Mouse (Mus musculus) heart, embryonic 15.5 days (tissue): ENCODE data around the gene Cep95. TPM values are rescaled to one million over a fixed set of nuclear protein-coding genes. Genes with fewer than 3 reads are reported as not detected.
A peak's percentile ranks its signal among the peaks of the same experiment; 100 is the strongest.

ENCODE experiments used
- ATAC-seq: fragments of 200-750 bp; cut with Nextera tagmentation; replicated peaks from 2 replicates; pipeline ENCODE4 v1.8.0; 2017; ENCODE audit warnings: low read depth, moderate TSS enrichment; ENCODE audit not compliant: insufficient number of reproducible peaks, insufficient read depth, low FRiP score
- H3K27ac ChIP-seq: fragments of 300-500 bp; sonication (generic); 2 replicates; pipeline ENCODE4 v1.5.1; 2015; ENCODE audit warnings: mild to moderate bottlenecking, inconsistent platforms
- H3K27me3 ChIP-seq: fragments of 300-500 bp; sonication (generic); 2 replicates; pipeline ENCODE4 v1.6.1; 2015; ENCODE audit warnings: inconsistent platforms
- H3K36me3 ChIP-seq: fragments of 300-500 bp; sonication (generic); 2 replicates; pipeline ENCODE4 v1.6.1; 2015; ENCODE audit warnings: mild to moderate bottlenecking, inconsistent platforms
- H3K4me1 ChIP-seq: fragments of 300-500 bp; sonication (generic); replicated peaks from 2 replicates; pipeline ENCODE4 v1.6.1; 2015; ENCODE audit warnings: inconsistent platforms
- H3K4me2 ChIP-seq: fragments of 300-500 bp; sonication (generic); 2 replicates; pipeline ENCODE4 v1.6.1; 2015; ENCODE audit warnings: inconsistent platforms, mild to moderate bottlenecking, moderate library complexity
- H3K4me3 ChIP-seq: fragments of 300-500 bp; sonication (generic); 2 replicates; pipeline ENCODE4 v1.5.1; 2015; ENCODE audit warnings: mild to moderate bottlenecking, inconsistent platforms
- H3K9ac ChIP-seq: fragments of 300-500 bp; sonication (generic); 2 replicates; pipeline ENCODE4 v1.6.1; 2015; ENCODE audit warnings: mild to moderate bottlenecking, inconsistent platforms
- H3K9me3 ChIP-seq: fragments of 300-500 bp; sonication (generic); replicated peaks from 2 replicates; pipeline ENCODE4 v1.6.1; 2016; ENCODE audit warnings: inconsistent platforms
- WGBS: fragments of 180-500 bp; shearing (Covaris S2); methylation state at CpG from one replicate; pipeline ENCODE4 v1.1.7; 2015; ENCODE audit warnings: mixed read lengths; 5-methylcytosine and 5-hydroxymethylcytosine counted together
- polyA plus RNA-seq: library from polyadenylated mRNA; unstranded; fragments of >200 nt; fragmentation: Nextera tagmentation; extraction: Ambion mirVana; gene quantifications from 2 replicates; pipeline ENCODE4 v1.2.1, GENCODE M21; 2015

Cep95 gene
- polyA plus RNA-seq, 1 experiment from 2014 or later: 12.7 TPM

GRCm38 (mm10) chr11:106815761-106816160 lies 26.7 kb downstream of the Cep95 start:
- no peak for ATAC-seq
- Histone ChIP-seq H3K36me3 (peaks cover 64% of the 10 kb centered on the region), H3K4me2 (no peak overlapping the region), H3K27me3 (no peaks in the 10 kb centered on the region), H3K4me1 (peaks cover 35% of the 10 kb centered on the region), H3K9me3 (no peaks in the 10 kb centered on the region), H3K9ac (no peak overlapping the region), H3K4me3 (no peak overlapping the region), H3K27ac (no peak overlapping the region)
- 69% methylated on average over 2 of the region's 2 CpGs for WGBS

DNA sequence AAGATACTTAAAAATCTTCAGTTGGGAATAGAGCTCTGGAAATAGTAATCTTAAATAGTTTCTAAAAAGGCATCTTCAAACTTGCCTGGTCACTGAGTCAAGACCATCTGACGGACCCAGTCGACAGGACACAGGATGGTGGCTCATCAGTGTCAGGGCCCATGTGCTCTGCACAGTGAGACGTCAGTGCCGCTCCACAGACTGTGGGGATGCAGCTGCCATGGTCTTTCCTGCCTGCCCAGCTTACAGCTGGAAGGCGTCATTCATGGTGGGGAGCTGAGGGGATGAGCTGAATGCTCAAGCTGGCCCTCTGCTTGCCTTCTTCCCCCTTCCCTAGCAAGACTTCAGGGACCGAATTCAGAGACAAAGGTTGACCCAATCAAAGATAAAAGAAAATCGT lies 27.3 kb downstream of the Cep95 start:
- Histone ChIP-seq H3K4me1 (peaks cover 40% of the 10 kb centered on the region), H3K27ac (no peak overlapping the region), H3K4me2 (no peak overlapping the region), H3K4me3 (no peak overlapping the region), H3K9ac (no peak overlapping the region), H3K36me3 (peaks cover 59% of the 10 kb centered on the region), H3K27me3 (no peaks in the 10 kb centered on the region), H3K9me3 (no peaks in the 10 kb centered on the region)
- 64% methylated on average over 7 of the region's 7 CpGs for WGBS
- no peak; the same call in 1 of the 2 replicates for ATAC-seq

- H3K9me3 ChIP-seq: no peaks in the 10 kb centered on the region
- H3K9ac ChIP-seq: no peak overlapping the region
- ATAC-seq: no peak
- no peak overlapping the region for H3K27ac ChIP-seq
- peaks cover 61% of the 10 kb centered on the region for H3K36me3 ChIP-seq
- no peak overlapping the region for H3K4me3 ChIP-seq
- no peaks in the 10 kb centered on the region for H3K27me3 ChIP-seq
- H3K4me2 ChIP-seq: no peak overlapping the region
- WGBS: 89% methylated on average over 3 of the region's 3 CpGs
- H3K4me1 ChIP-seq: peaks cover 43% of the 10 kb centered on the region
Observed at GRCm38 (mm10) chr11:106817156-106817555, 28.1 kb downstream of the Cep95 start.

- WGBS: 69% methylated on average over 6 of the region's 6 CpGs
- peak overlapping the region; percentile 46 for H3K27ac ChIP-seq
- H3K36me3 ChIP-seq: peaks cover 61% of the 10 kb centered on the region
- H3K9me3 ChIP-seq: no peaks in the 10 kb centered on the region
- H3K4me2 ChIP-seq: no peak overlapping the region
- H3K4me3 ChIP-seq: no peak overlapping the region
- H3K27me3 ChIP-seq: no peaks in the 10 kb centered on the region
- H3K9ac ChIP-seq: no peak overlapping the region
- no peak for ATAC-seq
- peaks cover 48% of the 10 kb centered on the region for H3K4me1 ChIP-seq
Observed at GRCm38 (mm10) chr11:106817808-106818207, 28.8 kb downstream of the Cep95 start.

GRCm38 (mm10) chr11:106818341-106818740 lies 29.3 kb downstream of the Cep95 start:
- ATAC-seq: no peak; the same call in 1 of the 2 replicates
- H3K4me2 ChIP-seq: peak overlapping the region; percentile 35
- H3K9ac ChIP-seq: no peak overlapping the region
- peak overlapping the region; percentile 46 for H3K27ac ChIP-seq
- no peak overlapping the region for H3K4me3 ChIP-seq
- no peaks in the 10 kb centered on the region for H3K9me3 ChIP-seq
- H3K4me1 ChIP-seq: peaks cover 48% of the 10 kb centered on the region
- no peaks in the 10 kb centered on the region for H3K27me3 ChIP-seq
- H3K36me3 ChIP-seq: peaks cover 60% of the 10 kb centered on the region
- 17% methylated on average over 9 of the region's 9 CpGs for WGBS

GRCm38 (mm10) chr11:106819595-106819994 lies 30.5 kb downstream of the Cep95 start:
- Histone ChIP-seq H3K4me1 (peaks cover 47% of the 10 kb centered on the region), H3K4me2 (no peak overlapping the region), H3K27me3 (no peaks in the 10 kb centered on the region), H3K9me3 (no peaks in the 10 kb centered on the region), H3K36me3 (peaks cover 54% of the 10 kb centered on the region), H3K9ac (no peak overlapping the region), H3K27ac (peak overlapping the region; percentile 31; the same call in 1 of the 2 replicates), H3K4me3 (no peak overlapping the region)
- WGBS: 81% methylated on average over 9 of the region's 9 CpGs
- no peak for ATAC-seq

DNA sequence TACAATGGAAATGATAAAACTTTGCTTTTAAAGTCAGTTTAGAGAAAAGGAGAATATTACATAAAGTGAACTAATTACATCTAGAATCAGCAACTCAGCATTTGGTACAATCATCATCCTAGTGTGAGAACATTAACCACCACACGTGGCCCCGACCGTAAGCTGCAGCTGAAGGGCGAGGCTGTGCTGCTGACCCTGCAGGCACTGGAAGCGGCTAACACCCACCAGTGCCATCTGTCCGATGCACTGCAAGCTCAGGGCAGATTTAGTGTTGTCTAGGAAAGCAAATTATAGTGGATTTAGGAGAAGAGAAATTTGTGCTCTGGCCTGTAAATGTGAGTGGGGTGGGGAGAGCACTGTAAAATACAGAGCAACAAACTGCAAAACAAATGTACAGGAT lies 31.2 kb downstream of the Cep95 start:
- Histone ChIP-seq H3K36me3 (peaks cover 47% of the 10 kb centered on the region), H3K4me1 (peaks cover 41% of the 10 kb centered on the region)

DNA sequence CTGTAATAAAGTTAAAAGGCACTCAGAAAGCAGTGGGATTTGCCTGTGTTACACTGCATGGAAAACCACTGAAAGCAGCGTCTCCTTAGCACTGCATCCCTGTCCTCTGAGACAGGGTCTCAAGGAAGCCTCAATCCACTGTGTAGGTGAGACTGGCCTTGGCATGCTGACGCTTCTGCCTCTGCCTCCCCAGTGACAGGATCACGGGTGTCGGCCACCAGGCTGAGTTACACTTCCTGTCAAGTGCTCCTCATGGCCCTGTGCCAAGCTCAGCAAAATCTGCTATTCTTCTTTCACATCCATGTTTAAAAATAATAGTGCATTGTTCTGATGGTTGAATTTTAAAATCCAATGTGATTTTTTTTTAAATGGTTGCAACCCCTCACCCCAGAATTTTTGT lies 31.9 kb downstream of the Cep95 start:
- no peak overlapping the region for H3K4me2 ChIP-seq
- H3K4me3 ChIP-seq: no peak overlapping the region
- H3K9me3 ChIP-seq: no peaks in the 10 kb centered on the region
- peak overlapping the region; percentile 44; the same call in 1 of the 2 replicates for H3K27ac ChIP-seq
- H3K9ac ChIP-seq: no peak overlapping the region
- peaks cover 35% of the 10 kb centered on the region for H3K4me1 ChIP-seq
- H3K27me3 ChIP-seq: no peaks in the 10 kb centered on the region
- ATAC-seq: 0 out of 2 replicates have a peak, but pooled peaks have one; percentile 35
- WGBS: 38% methylated on average over 4 of the region's 4 CpGs
- H3K36me3 ChIP-seq: peaks cover 41% of the 10 kb centered on the region

More for the DNA sequence above, 31.2 kb downstream of the Cep95 start:
- Histone ChIP-seq H3K27ac (no peak overlapping the region), H3K4me2 (no peak overlapping the region), H3K9me3 (no peaks in the 10 kb centered on the region), H3K9ac (no peak overlapping the region), H3K27me3 (no peaks in the 10 kb centered on the region), H3K4me3 (no peak overlapping the region)
- no peak for ATAC-seq
- whole genome bisulfite sequencing: 86% methylated on average over 6 of the region's 6 CpGs

- no peak for ATAC-seq
- H3K27ac ChIP-seq: no peak overlapping the region
- peaks cover 41% of the 10 kb centered on the region for H3K36me3 ChIP-seq
Observed at GRCm38 (mm10) chr11:106821397-106821796, 32.3 kb downstream of the Cep95 start.

GRCm38 (mm10) chr11:106822491-106822890 lies 33.4 kb downstream of the Cep95 start:
- Histone ChIP-seq H3K27ac (no peak overlapping the region), H3K36me3 (peaks cover 37% of the 10 kb centered on the region; the same call in 1 of the 2 replicates), H3K9me3 (no peaks in the 10 kb centered on the region), H3K4me1 (peaks cover 30% of the 10 kb centered on the region), H3K27me3 (no peaks in the 10 kb centered on the region), H3K9ac (no peak overlapping the region), H3K4me2 (no peak overlapping the region), H3K4me3 (no peak overlapping the region)
- WGBS: 81% methylated on average over 8 of the region's 8 CpGs
- no peak for ATAC-seq

More at GRCm38 (mm10) chr11:106821397-106821796, 32.3 kb downstream of the Cep95 start:
- no peak overlapping the region for H3K4me2 ChIP-seq
- no peaks in the 10 kb centered on the region for H3K9me3 ChIP-seq
- no peaks in the 10 kb centered on the region for H3K27me3 ChIP-seq
- peaks cover 31% of the 10 kb centered on the region for H3K4me1 ChIP-seq
- H3K4me3 ChIP-seq: no peak overlapping the region
- no peak overlapping the region for H3K9ac ChIP-seq
- 71% methylated on average over 6 of the region's 6 CpGs for WGBS

DNA sequence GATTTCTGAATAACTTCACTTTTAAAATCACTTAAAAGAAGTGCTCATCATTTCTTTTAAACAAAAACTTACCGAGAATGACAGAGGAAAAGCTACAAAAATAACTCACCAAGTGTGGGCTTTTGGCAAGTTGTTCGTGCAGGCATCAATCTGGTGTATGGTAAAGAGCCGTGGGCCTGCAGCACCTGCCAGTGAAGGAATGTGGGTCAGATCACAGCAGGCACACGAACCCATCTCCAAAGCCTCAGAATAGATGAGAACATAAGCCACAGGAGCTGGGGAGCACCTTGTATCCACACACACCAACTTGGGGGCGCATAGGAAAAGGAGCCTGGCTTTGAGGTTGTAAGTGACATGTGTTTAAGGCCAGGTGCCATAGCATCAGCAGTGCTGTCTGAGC lies 33.9 kb downstream of the Cep95 start:
- H3K4me3 ChIP-seq: no peak overlapping the region
- peaks cover 27% of the 10 kb centered on the region for H3K4me1 ChIP-seq
- H3K9me3 ChIP-seq: no peaks in the 10 kb centered on the region
- WGBS: 77% methylated on average over 5 of the region's 5 CpGs
- no peak overlapping the region for H3K9ac ChIP-seq
- no peak overlapping the region for H3K27ac ChIP-seq
- H3K27me3 ChIP-seq: no peaks in the 10 kb centered on the region
- no peak overlapping the region for H3K4me2 ChIP-seq
- H3K36me3 ChIP-seq: peaks cover 40% of the 10 kb centered on the region; the same call in 1 of the 2 replicates
- no peak for ATAC-seq

DNA sequence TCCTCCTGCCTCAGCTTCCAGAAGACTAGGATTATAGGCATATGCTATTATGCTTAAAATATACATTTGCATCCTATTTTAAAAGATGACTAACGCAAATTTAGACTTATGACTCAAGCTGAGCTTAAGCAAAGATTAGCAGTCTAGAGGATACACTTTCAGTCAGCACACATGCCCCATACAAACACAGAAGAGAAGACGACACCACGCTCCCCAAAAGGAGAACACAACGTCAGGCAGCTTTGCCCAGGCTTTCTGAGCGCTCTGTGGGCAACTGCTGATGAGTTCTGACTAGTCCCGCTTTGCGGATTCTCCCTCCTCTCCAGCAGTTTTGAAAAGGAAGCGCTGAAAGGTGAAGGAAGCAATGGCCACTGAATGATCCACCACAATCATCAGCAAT lies 34.7 kb downstream of the Cep95 start:
- H3K4me1 ChIP-seq: peaks cover 19% of the 10 kb centered on the region
- no peak overlapping the region for H3K9ac ChIP-seq
- peaks cover 48% of the 10 kb centered on the region for H3K36me3 ChIP-seq
- H3K4me2 ChIP-seq: no peak overlapping the region
- H3K9me3 ChIP-seq: no peaks in the 10 kb centered on the region
- H3K27ac ChIP-seq: no peak overlapping the region
- H3K4me3 ChIP-seq: no peak overlapping the region
- 89% methylated on average over 8 of the region's 8 CpGs for WGBS
- H3K27me3 ChIP-seq: no peaks in the 10 kb centered on the region
- no peak for ATAC-seq
